Mouse (Mus musculus): ENCODE results near the gene Dab1. TPM values are rescaled to one million over a fixed set of nuclear protein-coding genes. Genes with fewer than 3 reads are reported as not detected.
A peak's percentile ranks its signal among the peaks of the same experiment; 100 is the strongest.

Gene Dab1
- polyA plus RNA-seq, 1 experiment from 2014 or later, result 36.4 TPM

DNA sequence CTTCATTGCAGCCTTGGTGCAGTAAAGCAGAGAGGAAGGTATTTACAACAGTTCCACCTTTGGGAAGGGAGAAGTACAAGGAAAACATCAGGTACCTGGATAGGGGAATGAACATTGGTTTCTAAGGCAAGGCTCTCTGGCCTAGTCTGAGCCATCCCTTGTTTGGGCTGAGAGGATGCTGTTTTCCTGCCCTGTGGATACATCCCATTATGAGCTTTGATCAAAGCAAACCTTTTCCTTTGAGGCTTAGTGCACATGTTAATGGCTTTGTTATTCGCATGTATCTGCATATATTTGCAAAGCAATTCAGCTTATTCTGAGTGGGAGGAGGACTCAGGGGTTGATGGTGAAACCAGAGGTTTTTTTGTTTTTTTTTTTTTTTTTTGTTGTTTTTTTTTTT is 185.3 kb downstream of the Dab1 start:
- no peak overlapping the region for H3K9ac ChIP-seq (ENCODE audit: low read length)
- no peak for ATAC-seq (ENCODE audit: insufficient read depth, low FRiP score, low TSS enrichment)

DNA sequence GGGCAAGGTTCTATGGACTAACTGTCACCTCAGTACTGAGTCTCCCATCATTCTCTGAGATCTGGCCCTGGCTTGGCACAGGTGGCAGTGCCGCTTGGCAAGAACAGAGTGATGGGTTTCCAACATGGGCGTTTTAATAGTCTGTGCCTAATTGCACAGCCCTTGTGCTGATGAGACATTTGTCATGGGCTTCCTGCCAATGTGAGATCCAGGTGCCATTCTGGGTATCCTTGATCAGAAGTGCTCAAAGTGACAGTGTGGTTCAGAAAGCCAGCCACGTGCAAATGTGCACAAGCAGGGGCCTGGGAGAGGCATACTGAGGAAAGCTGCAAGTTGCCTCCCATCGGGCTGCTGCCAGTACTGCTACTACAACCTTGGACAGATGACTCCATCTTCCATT is 203.5 kb downstream of the Dab1 start:
- no peak overlapping the region for H3K4me2 ChIP-seq (ENCODE audit: low read depth)
- no peak overlapping the region for H3K9ac ChIP-seq (ENCODE audit: low read length)
- H3K4me3 ChIP-seq (ENCODE audit: low read depth, low read length), result no peak overlapping the region
- no peaks in the 10 kb centered on the region for H3K4me1 ChIP-seq (ENCODE audit: control insufficient read depth, insufficient read depth, low read length)
- H3K27me3 ChIP-seq (ENCODE audit: control insufficient read depth, insufficient read depth, low read length), result no peaks in the 10 kb centered on the region
- H3K9me3 ChIP-seq (ENCODE audit: control insufficient read depth, low read length), result no peaks in the 10 kb centered on the region
- no peak overlapping the region for H3K27ac ChIP-seq (ENCODE audit: low read depth, low read length)
- WGBS, result 85% methylated on average over 4 of the region's 4 CpGs
- ATAC-seq (ENCODE audit: insufficient read depth, low FRiP score, low TSS enrichment) (no peak), DNase-seq (ENCODE audit: low spot score) (no peak)
- no peaks in the 10 kb centered on the region for H3K36me3 ChIP-seq (ENCODE audit: control insufficient read depth, insufficient read depth, low read length)

More for the DNA sequence above, 185.3 kb downstream of the Dab1 start:
- Histone ChIP-seq H3K36me3 (ENCODE audit: control insufficient read depth, insufficient read depth, low read length) (no peaks in the 10 kb centered on the region), H3K4me1 (ENCODE audit: control insufficient read depth, insufficient read depth, low read length) (no peaks in the 10 kb centered on the region), H3K27me3 (ENCODE audit: control insufficient read depth, insufficient read depth, low read length) (no peaks in the 10 kb centered on the region), H3K27ac (ENCODE audit: low read depth, low read length) (no peak overlapping the region), H3K4me2 (ENCODE audit: low read depth) (no peak overlapping the region), H3K9me3 (ENCODE audit: control insufficient read depth, low read length) (no peaks in the 10 kb centered on the region), H3K4me3 (ENCODE audit: low read depth, low read length) (no peak overlapping the region)
- no peak for DNase-seq (ENCODE audit: low spot score)
- WGBS, result 32% methylated on average over 1 of the region's 1 CpGs

DNA sequence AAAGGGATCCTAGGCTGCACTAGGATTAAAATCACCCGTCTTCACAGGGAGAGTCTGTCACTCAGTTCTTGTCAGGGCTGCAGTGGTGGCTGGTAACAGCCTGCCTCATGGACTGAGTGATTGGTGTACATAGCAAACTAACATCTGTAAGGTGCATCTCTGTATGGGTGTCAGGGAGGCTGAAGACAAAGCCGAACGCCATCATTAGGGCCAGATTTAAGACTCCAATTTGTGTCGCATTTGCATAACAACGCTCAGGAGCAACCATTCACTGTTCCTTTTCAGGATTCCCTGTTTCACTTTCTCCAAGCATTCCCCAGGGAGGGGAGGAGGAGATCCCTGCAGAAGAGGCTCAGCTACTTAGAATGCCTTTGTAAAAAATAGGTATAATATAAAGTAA is 219.2 kb downstream of the Dab1 start:
- H3K4me3 ChIP-seq (ENCODE audit: low read depth, low read length), result no peak overlapping the region
- H3K9ac ChIP-seq (ENCODE audit: low read length), result no peak overlapping the region
- H3K4me1 ChIP-seq (ENCODE audit: control insufficient read depth, insufficient read depth, low read length), result no peaks in the 10 kb centered on the region
- DNase-seq (ENCODE audit: low spot score) (peak; percentile 31), ATAC-seq (ENCODE audit: insufficient read depth, low FRiP score, low TSS enrichment) (no peak)
- H3K36me3 ChIP-seq (ENCODE audit: control insufficient read depth, insufficient read depth, low read length), result no peaks in the 10 kb centered on the region
- 13% methylated on average over 5 of the region's 5 CpGs for WGBS
- no peak overlapping the region for H3K4me2 ChIP-seq (ENCODE audit: low read depth)
- H3K27me3 ChIP-seq (ENCODE audit: control insufficient read depth, insufficient read depth, low read length), result no peaks in the 10 kb centered on the region
- no peak overlapping the region for H3K27ac ChIP-seq (ENCODE audit: low read depth, low read length)
- no peaks in the 10 kb centered on the region for H3K9me3 ChIP-seq (ENCODE audit: control insufficient read depth, low read length)

DNA sequence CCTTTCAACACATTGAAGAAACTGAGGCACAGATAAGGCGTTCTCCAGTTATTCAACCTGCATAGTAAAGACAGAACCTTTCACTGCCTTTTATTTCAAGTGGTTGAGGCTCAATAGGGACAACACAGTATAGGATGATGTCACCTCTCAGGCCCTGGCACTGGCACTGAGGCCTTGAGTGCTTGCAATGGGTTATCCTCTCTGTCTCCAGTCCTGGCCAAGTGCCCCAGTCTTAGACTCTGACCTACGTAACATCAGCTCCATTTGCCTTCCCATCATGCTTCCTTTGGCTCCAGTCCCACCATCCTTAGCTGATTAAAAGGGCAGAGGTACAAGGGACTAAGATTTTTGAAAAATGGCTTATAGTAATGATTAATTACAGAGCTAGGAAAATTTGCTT is 220.4 kb downstream of the Dab1 start:
- Histone ChIP-seq H3K27me3 (ENCODE audit: control insufficient read depth, insufficient read depth, low read length) (no peaks in the 10 kb centered on the region), H3K9me3 (ENCODE audit: control insufficient read depth, low read length) (no peaks in the 10 kb centered on the region), H3K36me3 (ENCODE audit: control insufficient read depth, insufficient read depth, low read length) (no peaks in the 10 kb centered on the region), H3K4me3 (ENCODE audit: low read depth, low read length) (no peak overlapping the region), H3K4me1 (ENCODE audit: control insufficient read depth, insufficient read depth, low read length) (no peaks in the 10 kb centered on the region), H3K27ac (ENCODE audit: low read depth, low read length) (no peak overlapping the region), H3K9ac (ENCODE audit: low read length) (no peak overlapping the region), H3K4me2 (ENCODE audit: low read depth) (no peak overlapping the region)
- DNase-seq (ENCODE audit: low spot score) (no peak), ATAC-seq (ENCODE audit: insufficient read depth, low FRiP score, low TSS enrichment) (no peak)
- 86% methylated on average over 2 of the region's 2 CpGs for WGBS

DNA sequence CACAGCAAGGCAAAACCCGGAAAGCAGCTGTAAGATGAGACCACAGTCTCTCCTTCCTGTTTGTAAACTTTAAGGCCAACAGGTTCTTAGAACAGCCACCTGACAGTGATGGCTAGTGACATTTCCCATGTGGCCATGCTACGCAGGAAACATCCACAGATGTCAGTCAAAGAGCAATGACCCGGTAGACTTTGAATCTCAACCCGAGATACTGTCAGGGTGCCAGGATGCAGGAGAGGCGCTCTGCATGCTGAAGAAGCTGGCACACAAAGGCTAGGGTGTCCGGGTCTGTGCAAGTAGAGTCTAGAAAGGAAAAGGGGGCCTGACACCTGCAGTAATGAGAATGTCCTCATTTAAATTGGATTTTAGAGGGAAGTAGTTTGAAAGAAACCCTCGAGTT is 222.0 kb downstream of the Dab1 start:
- Histone ChIP-seq H3K9me3 (ENCODE audit: control insufficient read depth, low read length) (no peaks in the 10 kb centered on the region), H3K36me3 (ENCODE audit: control insufficient read depth, insufficient read depth, low read length) (no peaks in the 10 kb centered on the region), H3K9ac (ENCODE audit: low read length) (no peak overlapping the region), H3K4me3 (ENCODE audit: low read depth, low read length) (no peak overlapping the region), H3K27me3 (ENCODE audit: control insufficient read depth, insufficient read depth, low read length) (no peaks in the 10 kb centered on the region), H3K27ac (ENCODE audit: low read depth, low read length) (no peak overlapping the region), H3K4me1 (ENCODE audit: control insufficient read depth, insufficient read depth, low read length) (no peaks in the 10 kb centered on the region), H3K4me2 (ENCODE audit: low read depth) (no peak overlapping the region)
- ATAC-seq (ENCODE audit: insufficient read depth, low FRiP score, low TSS enrichment), result no peak
- DNase-seq (ENCODE audit: low spot score), result no peak
- 73% methylated on average over 7 of the region's 7 CpGs for WGBS

DNA sequence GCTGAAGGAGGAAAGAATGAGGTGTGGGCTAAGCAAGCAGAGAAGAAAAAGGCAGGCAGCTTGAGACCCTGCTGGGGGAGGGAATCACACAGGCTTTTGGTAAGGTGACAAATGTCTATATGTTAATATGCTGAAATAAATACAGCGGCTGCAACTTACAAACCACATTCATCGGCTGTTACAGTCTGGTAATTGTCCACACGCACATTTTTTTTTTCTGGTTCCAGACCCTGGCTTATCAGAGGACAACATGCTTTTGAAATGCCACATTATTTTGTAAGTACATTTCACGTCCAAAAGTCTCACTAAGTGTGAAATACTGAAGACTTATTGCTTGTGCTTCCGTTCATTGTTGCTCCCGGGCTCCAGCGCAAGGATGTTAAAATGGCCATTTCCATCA is 225.5 kb downstream of the Dab1 start:
- H3K9me3 ChIP-seq (ENCODE audit: control insufficient read depth, low read length), result no peaks in the 10 kb centered on the region
- H3K36me3 ChIP-seq (ENCODE audit: control insufficient read depth, insufficient read depth, low read length), result no peaks in the 10 kb centered on the region
- no peak overlapping the region for H3K4me2 ChIP-seq (ENCODE audit: low read depth)
- ATAC-seq (ENCODE audit: insufficient read depth, low FRiP score, low TSS enrichment) (no peak), DNase-seq (ENCODE audit: low spot score) (no peak)
- H3K27me3 ChIP-seq (ENCODE audit: control insufficient read depth, insufficient read depth, low read length), result no peaks in the 10 kb centered on the region
- no peaks in the 10 kb centered on the region for H3K4me1 ChIP-seq (ENCODE audit: control insufficient read depth, insufficient read depth, low read length)
- H3K27ac ChIP-seq (ENCODE audit: low read depth, low read length), result no peak overlapping the region
- WGBS, result 75% methylated on average over 7 of the region's 7 CpGs
- no peak overlapping the region for H3K4me3 ChIP-seq (ENCODE audit: low read depth, low read length)
- H3K9ac ChIP-seq (ENCODE audit: low read length), result no peak overlapping the region

DNA sequence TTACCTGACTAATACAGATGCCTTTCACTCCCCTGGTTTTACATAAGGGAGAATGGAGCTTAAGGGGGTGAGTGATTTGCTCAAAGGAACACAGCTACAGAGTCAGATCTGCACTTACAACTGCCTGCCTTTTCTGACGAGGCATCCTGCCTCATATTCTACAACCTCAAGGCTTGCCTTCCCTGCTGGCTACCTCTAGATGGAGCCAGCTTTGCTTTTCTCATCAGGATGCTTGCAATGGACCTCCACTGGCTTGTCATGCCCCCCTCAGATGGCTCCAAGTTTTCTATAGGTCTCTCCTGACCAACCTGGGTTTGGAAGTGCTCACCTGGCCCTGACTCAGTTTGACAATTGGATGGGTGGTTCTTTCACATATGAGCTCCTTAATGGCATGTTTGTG is 238.0 kb downstream of the Dab1 start:
- H3K4me1 ChIP-seq (ENCODE audit: control insufficient read depth, insufficient read depth, low read length), result no peaks in the 10 kb centered on the region
- no peak for ATAC-seq (ENCODE audit: insufficient read depth, low FRiP score, low TSS enrichment)
- H3K36me3 ChIP-seq (ENCODE audit: control insufficient read depth, insufficient read depth, low read length), result no peaks in the 10 kb centered on the region
- no peak overlapping the region for H3K9ac ChIP-seq (ENCODE audit: low read length)
- no peaks in the 10 kb centered on the region for H3K9me3 ChIP-seq (ENCODE audit: control insufficient read depth, low read length)
- no peaks in the 10 kb centered on the region for H3K27me3 ChIP-seq (ENCODE audit: control insufficient read depth, insufficient read depth, low read length)
- H3K4me3 ChIP-seq (ENCODE audit: low read depth, low read length), result no peak overlapping the region
- 29% methylated on average over 1 of the region's 1 CpGs for WGBS
- H3K4me2 ChIP-seq (ENCODE audit: low read depth), result no peak overlapping the region
- H3K27ac ChIP-seq (ENCODE audit: low read depth, low read length), result no peak overlapping the region
- no peak for DNase-seq (ENCODE audit: low spot score)

DNA sequence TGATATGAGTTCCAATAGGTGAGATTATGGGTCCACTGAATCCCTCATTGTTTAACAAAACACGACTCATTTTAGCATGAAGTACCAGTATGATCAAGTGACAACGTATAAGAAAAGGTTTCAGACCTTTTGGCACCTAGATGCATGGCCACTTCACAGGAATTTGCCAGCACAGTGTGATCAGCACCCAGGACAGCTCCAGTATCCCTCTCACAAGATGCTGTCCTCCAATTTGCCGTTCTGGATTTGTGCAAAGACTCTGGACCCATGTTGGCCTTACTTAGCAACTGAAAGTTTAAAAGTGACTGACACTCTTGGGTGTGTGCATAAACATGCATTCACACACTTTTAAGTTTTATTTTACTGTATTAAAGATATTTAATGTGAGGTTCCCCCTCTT is 256.4 kb downstream of the Dab1 start:
- ATAC-seq (ENCODE audit: insufficient read depth, low FRiP score, low TSS enrichment) (no peak), DNase-seq (ENCODE audit: low spot score) (peak; percentile 15)
- no peak overlapping the region for H3K4me3 ChIP-seq (ENCODE audit: low read depth, low read length)
- H3K4me2 ChIP-seq (ENCODE audit: low read depth), result no peak overlapping the region
- WGBS, result 31% methylated on average over 3 of the region's 3 CpGs
- no peaks in the 10 kb centered on the region for H3K4me1 ChIP-seq (ENCODE audit: control insufficient read depth, insufficient read depth, low read length)
- no peak overlapping the region for H3K9ac ChIP-seq (ENCODE audit: low read length)
- H3K27ac ChIP-seq (ENCODE audit: low read depth, low read length), result no peak overlapping the region
- no peaks in the 10 kb centered on the region for H3K36me3 ChIP-seq (ENCODE audit: control insufficient read depth, insufficient read depth, low read length)
- no peaks in the 10 kb centered on the region for H3K9me3 ChIP-seq (ENCODE audit: control insufficient read depth, low read length)
- no peaks in the 10 kb centered on the region for H3K27me3 ChIP-seq (ENCODE audit: control insufficient read depth, insufficient read depth, low read length)

DNA sequence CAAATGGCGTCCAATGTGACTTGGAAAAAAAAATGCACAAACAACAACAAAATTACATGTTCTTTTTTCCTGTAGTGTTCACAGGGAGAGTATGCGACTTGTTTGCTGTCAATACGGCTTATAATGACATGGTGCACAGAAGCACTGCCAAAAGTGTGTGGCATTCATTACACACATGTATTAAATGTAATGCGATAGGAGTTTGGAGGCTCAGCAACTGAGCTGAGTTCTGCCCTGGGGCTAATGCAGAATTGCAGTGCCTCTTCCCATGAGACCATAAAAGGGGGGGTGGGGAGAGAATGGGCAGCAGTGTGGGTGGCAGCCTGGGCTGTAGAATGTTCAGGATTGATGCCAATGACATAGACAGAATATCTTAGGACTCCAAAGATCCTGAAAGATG is 259.7 kb downstream of the Dab1 start:
- DNase-seq (ENCODE audit: low spot score) (no peak), ATAC-seq (ENCODE audit: insufficient read depth, low FRiP score, low TSS enrichment) (no peak)
- no peaks in the 10 kb centered on the region for H3K4me1 ChIP-seq (ENCODE audit: control insufficient read depth, insufficient read depth, low read length)
- H3K27me3 ChIP-seq (ENCODE audit: control insufficient read depth, insufficient read depth, low read length), result no peaks in the 10 kb centered on the region
- H3K9me3 ChIP-seq (ENCODE audit: control insufficient read depth, low read length), result no peaks in the 10 kb centered on the region
- no peak overlapping the region for H3K4me3 ChIP-seq (ENCODE audit: low read depth, low read length)
- WGBS, result 87% methylated on average over 4 of the region's 4 CpGs
- H3K27ac ChIP-seq (ENCODE audit: low read depth, low read length), result no peak overlapping the region
- no peaks in the 10 kb centered on the region for H3K36me3 ChIP-seq (ENCODE audit: control insufficient read depth, insufficient read depth, low read length)
- no peak overlapping the region for H3K4me2 ChIP-seq (ENCODE audit: low read depth)
- H3K9ac ChIP-seq (ENCODE audit: low read length), result no peak overlapping the region
